Mouse (Mus musculus) mature B cell (primary cell): ENCODE data around the gene Hdgfl3.

Experiments used
- in situ Hi-C: fragments of 300-500 bp; cut with MboI; formaldehyde crosslinking; loops from 2 replicates; pipeline ENCODE4 v1.14.3; 2019

The Hdgfl3 gene

DNA sequence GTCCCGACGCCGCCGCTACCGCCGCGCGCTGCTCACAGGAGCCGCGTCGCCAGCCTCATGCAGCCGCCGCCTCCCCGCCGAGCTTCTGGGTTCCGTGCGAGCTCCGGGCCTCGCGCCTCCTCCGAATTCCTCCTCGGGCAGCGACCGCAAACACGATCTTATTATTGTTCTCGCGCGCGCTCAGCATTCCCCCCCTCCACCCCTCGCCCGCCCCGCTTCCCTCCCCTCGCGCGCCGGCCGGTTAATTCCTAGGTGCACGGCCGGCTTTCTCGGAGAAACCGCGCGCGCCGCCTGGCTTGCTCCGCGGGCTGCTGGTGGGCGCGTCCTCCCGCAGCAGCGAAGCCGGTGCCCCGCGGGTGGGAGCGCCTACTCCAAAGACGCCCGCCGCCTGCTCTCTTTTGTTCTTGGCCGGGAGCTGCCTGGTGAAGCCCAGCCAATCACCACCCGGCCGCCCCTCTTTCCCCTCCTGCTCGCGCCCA is at the start of gene Hdgfl3:
Hdgfl3 (minus strand) TSS at position 207 of the 479 bp plus-strand sequence.
- in situ Hi-C loops = no loop called here

DNA sequence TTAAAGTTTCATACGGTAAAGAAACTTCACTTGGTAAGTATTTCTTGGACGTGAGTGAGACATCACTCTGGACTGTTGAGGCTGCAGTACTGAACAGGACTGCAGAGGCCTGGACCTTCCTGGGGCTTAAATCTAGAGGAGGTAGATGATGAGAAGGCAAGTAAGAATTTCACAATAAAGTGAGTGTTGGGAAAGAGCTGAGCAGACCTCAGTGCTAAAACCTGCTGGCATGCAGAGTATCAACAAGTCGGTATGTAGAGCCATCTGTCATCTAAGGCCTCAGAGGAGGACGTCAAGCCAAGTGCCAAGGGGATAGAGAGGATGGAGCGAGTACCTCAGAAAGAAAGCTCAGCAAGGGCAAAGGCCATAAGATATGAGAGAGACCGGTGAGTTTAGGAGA is 49.4 kb upstream of the Hdgfl3 start:
- in situ Hi-C loops = no loop called here

DNA sequence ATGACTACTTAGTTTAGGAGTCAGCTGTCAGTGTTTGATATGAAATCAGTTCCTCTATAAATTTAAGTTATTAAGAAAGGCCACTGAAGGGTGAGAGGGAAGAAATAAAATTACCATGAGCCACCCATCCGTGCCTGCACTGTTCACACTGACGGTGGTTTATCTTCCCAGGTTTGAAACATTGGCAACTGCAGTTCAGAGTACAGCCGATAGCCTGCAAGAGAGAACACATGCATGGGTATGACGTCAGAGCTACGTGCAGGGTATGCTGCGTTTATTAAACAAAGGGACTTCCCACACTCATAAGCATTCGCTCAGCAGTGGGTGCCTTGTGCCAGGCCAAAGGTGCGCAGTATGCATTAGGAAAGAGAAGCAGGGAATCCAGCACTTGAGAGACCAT is 44.0 kb upstream of the Hdgfl3 start:
- in situ Hi-C loops = no loop called here

DNA sequence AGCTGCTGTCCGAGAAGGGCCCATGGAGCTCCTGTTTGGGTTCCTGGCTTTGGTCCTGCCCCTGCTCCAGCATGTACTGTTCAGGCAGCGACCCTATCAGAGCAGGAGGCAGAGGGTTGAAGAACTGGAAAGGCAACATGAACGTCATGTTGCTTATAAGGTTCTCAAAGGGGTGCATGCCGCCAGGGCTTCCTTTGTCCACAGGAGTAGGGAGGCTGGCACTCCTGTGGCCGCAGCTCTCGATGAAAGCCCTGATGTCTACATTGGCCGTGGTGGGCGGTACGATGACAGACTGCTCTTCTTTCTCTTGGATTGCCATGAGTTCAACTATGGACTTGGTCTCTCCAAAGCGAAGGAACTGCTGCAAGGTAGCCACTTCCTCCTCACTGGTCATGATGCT is 40.3 kb upstream of the Hdgfl3 start:
- in situ Hi-C loops = loop anchor here (25.0 kb wide), 1 partner anchor 288 kb away; no protein-coding TSS in a partner anchor

DNA sequence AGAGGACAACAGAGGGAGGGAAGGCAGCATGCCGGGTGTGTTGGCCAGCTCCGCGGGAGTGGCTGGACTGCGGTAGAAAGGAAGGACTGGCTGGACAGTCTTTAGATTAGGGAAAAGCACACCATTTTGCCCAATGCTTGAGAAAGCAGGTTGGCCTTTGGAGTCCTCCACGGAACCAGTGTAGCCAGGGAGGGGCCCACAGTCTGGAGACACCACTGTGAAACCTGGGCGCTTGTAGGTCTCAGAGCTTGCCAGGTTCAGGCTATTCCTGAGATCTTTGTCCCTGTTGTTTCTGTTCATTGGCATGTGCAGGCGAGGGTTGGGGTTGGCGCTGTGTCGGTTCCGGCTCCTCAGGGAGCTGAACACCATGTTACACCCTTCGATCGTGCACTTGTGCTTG is 39.7 kb upstream of the Hdgfl3 start:
- in situ Hi-C loops = loop anchor here (25.0 kb wide), 1 partner anchor 288 kb away; no protein-coding TSS in a partner anchor

DNA sequence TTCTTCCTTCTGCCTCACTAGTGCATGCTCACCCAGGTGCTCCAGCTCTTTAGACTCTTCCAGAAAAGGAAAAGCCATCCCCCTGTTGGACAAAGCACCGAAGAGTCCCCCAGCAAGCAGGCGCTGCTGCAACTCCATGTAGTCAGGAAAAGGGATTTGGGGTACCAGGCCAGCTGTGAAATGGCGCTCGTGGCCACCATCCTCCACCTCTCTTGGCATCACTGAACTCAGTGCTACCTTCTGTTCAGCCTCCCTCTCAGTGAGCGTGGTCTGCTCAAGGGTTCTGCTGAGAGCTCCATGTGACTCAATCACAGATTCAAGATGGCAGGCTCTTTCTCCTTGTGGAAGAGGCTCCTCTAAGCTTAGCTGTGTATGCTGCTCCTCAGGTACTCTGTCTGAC is 39.1 kb upstream of the Hdgfl3 start:
- in situ Hi-C loops = loop anchor here (25.0 kb wide), 1 partner anchor 289 kb away; no protein-coding TSS in a partner anchor

DNA sequence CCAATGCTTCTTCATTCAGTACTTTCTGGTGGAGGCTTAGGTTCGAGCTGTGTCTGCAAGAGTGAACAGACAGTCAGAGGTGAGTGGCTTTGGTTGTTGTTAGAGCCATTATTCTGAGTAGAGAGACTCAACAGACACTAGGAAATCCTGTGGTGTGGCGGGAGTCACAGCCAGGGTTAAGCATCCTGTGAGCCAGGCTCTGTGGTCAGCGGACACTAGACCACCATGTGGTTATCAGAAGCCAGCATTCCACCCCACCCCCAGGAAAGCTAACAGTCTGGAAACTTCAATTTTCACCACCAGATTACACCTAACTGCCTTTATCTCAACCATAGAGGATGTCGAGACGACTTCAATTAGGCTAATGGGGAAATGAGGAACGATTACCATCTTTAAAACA is 34.7 kb upstream of the Hdgfl3 start:
- in situ Hi-C loops = loop anchor here (25.0 kb wide), 1 partner anchor 293 kb away; no protein-coding TSS in a partner anchor

DNA sequence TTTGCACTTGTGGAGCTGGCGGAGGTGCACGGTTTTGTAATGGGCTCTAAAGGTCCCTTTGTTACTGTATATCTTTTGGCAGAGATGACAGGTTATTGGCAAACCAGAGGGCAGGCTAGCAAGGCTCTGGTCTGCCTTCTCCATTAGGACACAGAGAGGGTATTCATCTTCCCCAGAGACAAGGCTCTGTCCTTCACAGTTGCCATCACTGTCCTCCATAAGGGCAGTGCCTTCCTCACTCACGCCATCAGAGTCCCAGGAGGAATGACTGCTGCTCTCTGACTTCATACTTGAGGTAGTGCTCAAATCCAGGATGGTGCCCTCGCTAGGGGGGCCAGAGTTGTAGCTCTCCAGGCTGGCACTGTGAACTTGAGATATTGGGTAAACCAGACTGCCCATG is 34.2 kb upstream of the Hdgfl3 start:
- in situ Hi-C loops = loop anchor here (25.0 kb wide), 1 partner anchor 294 kb away; no protein-coding TSS in a partner anchor

DNA sequence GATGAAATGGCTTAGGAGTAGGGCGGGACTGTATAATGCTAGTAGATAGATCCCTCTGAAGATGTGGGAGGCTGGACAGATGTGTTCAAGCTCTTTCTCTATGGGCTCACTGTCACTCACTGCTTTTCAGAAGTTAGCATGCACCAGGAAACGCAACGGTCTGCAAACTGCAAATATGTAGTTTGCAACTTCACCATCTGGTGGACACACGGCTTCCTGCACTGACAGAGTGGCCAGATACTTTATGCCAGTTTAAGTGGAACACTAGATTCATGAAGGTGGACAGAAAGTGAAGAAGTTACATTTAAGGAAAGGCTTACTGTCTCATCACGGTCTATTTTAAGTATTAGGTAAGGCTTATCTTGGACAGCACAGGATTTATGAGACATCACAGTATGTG is 31.9 kb upstream of the Hdgfl3 start:
- in situ Hi-C loops = loop anchor here (25.0 kb wide), 1 partner anchor 296 kb away; no protein-coding TSS in a partner anchor

DNA sequence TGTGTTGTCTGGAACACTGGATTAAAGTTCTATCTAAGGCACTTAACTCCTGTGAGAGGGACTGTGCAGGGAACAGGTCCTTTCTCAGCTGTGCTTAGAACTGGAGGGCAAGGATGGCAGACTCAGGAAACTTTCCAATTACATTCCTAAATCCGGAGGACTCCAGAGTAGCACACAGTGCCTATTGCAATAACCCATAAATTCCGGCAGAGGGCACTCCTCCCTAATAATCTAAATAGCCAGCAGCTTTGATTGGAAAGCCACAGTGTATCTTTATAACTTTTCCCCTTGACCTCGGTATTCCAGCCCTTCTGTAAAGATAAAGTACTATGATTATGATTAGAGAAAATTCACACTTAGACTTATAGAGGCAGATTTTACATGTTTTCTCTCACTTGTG is 25.4 kb upstream of the Hdgfl3 start:
- in situ Hi-C loops = loop anchor here (25.0 kb wide), 1 partner anchor 303 kb away; no protein-coding TSS in a partner anchor

DNA sequence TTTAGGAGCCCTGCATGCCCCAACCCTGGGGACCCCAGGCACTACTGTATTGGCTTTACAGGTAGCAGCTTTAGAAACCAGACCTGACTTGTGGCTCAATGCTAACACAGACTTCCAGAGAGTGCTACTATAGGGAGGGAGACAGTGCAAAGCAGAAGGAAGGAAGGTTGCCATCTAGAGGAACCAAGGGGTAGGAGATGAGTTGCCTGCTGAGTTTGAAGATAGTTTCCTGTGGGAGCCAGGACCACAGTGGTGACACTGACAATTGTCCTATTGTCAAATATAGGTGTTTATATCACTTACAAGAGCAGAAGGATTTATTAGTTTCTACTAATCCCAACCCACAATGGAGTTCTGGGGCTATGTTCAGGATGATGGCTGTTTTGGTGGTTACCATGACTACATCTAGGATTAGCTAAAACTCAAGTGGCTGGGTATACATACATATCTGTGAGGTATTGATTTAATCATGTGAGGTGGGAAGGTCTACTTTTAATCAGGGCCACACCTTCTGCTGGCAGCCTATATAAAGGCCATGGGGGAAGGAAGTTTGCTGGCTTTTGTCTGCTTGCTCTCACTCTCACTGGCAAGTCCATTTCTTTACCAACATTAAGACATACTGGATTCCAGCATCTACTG is 20.1 kb upstream of the Hdgfl3 start:
- in situ Hi-C loops = loop anchor here (25.0 kb wide), 1 partner anchor 308 kb away; no protein-coding TSS in a partner anchor

DNA sequence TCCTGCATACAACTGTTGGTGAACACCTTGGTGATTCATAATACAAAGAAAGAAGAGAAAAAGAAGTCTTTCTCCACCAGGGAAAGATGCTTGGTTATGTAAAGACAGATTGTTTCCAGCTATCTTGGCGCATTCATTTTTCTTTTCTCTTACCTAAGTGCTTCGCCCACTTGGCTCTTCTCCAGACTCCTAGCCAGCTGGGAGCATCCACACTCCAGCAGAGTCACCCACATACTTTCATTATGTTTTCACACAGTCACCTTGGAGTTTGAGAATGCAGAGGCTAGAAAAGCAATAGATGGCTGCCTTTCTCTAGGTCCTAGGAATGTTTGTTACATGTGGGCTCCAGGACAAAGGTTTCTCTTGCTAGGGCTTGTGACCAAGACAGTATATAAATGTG is 16.2 kb upstream of the Hdgfl3 start:
- in situ Hi-C loops = loop anchor here (25.0 kb wide), 1 partner anchor 312 kb away; no protein-coding TSS in a partner anchor

DNA sequence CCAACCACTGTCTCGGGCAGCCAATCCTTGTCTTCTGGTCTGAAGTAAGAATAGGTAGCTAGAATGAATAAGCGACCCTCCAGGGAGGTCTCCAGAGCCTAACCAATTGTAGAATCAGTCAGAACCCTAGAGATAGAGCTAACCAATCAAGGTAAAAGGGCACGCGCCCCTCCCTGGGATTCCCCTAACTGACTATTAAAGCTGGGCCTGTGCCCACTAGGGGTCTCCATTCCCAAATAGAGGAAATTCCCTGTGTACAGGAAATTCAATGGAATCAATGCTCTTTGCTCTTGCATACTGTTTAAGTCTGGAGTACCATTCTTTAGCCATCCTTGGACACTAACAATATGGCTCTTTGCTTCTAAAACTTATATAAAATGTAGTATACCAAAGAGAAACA is 11.1 kb upstream of the Hdgfl3 start:
- in situ Hi-C loops = no loop called here

DNA sequence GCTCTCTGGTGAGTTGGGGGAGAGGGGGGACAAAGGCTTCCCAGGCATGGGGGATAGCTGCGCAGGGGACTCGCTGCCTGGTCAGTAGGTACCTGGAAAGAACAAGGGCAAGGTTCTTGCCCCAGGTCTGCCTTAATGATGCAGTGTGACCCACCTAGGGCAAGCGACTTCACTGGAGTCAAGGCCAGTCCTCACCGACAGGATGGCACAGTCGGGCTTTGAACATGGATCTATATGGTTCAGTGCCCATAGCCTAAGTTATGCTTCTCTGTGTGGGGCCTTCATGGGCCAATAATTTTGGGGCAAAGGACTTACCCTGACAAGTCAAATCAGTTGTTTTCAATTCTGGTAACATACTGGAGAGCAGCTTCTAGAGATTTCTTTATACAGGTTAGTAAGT is 533 bp upstream of the Hdgfl3 start:
- in situ Hi-C loops = no loop called here

DNA sequence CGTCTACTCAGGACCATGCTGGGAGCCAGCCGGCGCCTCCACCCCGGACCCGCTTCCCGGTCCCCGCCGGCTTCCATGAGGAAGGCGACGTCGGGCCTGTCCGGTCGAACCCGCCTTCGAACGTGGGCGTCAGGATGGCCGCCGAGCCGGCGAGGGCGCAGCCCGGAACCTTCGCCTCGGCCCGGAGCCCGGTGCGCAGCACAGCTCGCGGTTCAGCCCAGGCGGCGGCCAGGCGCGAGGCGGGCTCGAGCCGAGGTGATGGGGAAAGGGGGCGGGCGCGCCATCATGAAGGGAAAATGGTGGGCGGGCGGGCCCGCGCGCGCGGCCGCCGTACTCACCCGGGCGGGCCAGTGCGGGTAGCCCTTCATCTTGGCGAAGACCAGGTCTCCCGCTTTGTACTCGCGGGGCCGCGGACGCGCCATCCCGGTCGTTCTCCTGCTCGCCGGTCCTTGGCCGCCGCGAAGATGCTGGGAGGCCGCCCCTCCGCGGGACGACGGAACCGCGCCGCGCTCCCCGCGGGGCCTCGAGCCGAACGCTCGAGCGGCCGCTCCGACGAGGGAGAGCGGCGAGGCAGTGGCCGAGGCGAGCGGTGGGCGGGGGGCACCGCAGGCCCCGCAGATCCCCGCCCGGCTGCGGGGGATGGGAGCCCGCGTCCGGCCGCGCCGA is 539 bp downstream of the Hdgfl3 start:
- in situ Hi-C loops = no loop called here

DNA sequence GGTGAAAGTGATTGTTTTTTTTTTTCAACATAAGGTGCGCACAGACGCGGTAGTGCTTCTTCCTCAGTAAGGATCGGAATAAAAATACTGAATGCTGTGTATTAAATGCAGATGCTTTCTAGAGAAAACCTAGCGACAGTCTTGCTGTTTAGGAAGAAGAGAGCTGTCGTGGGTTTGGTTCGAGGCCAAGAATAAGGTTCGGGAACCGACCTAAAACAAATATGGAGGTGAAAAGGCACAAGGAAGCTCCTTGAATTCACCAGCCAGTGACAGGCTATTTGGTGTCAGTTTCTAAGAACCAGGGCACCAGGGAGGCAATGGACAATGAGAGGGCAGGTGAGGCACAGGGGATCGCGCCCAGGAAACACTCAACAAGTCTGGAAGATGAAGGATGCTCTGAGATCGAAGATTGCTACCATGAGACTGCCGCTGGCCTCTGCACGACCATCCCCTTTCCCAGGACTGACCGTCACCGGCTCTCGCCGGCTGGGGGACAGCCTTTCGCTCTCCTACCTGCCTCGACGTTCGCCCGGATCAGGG is 1.1 kb downstream of the Hdgfl3 start:
- in situ Hi-C loops = no loop called here

DNA sequence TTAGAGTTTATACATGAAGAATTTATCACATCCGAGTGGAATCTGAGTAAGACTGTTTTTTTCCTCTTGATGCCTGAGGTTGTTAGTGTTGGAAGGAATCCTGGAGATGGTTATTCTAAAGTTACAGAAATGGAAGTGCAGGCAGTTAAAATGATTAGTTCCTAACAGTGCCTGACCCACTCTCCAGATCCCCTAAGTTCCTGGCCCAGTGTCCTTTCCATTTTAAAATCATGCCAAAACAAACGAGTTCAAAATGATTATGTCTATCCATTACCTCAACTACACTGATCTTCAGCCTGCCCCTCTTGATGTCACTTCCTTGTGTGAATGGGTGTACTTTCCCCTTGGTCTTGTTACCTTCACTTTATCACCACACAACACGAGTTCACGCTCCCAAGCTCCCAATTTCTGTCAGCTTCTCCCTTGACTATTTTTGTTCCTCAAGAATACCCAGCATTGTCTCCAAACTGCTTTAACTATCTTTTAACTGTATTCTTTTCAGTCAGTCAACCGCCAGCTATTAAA is 1.7 kb downstream of the Hdgfl3 start:
- in situ Hi-C loops = no loop called here

DNA sequence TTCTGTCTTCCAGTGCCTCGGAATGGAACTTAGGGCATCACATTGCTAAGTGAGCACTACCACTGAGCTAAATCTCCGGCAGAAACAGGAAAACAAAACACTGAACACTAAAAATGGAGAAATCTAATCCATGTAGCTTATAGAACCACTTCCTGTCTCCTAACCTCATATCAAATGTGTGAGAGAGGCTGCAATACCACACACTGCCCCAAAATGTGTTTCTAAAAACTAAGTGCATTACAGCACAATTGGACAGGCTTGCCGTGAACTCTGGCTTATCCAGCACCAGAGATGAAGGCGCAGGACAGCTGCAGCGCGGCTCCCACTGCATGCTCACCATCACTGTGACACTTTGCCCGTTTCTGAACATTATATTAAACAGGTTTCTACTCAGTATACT is 5.3 kb downstream of the Hdgfl3 start:
- in situ Hi-C loops = no loop called here

DNA sequence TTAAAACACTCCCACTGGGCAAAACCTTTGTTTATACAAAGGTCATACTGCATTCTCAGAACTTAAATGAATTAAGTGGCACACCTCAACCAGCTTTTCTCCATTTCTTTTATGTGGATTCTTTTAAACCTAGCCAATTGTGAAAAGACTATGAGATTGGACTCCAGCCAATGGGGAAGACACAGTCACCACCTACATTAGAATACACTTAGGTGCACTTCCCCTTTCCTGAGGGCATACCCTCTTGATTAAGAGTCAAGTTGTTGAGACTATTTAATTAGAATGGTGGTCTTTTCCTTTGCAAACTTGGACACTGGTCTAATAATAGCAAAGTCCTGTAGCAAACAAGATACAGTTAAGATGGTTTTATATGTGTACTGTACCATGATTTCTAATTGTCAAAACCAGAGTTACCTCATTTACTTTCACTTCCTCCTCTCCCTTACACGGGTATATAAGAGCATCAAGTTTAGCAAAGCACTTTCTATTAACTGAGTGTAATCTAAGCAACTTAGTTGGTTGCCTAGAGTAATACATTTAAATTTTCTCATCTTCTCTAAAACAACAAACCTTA is 12.8 kb downstream of the Hdgfl3 start:
- in situ Hi-C loops = no loop called here

DNA sequence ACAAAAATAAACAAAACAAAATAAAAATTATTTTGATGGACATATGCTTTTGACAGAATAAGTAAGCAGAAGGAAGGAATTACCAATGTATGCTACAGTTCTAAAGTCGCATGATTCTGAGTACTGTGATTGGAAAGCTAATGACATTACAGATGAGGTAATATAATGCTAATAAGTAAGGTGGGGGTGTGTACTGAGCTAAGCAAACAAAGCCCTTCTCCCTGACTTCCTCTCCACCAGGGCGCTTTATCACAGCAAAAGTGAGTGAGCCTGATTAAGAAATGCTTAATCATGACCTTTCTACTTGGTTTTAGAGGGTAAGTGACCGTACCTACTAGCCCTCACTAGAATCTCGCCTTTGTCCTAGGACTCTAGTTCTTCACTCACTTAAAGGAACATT is 14.0 kb downstream of the Hdgfl3 start:
- in situ Hi-C loops = no loop called here

DNA sequence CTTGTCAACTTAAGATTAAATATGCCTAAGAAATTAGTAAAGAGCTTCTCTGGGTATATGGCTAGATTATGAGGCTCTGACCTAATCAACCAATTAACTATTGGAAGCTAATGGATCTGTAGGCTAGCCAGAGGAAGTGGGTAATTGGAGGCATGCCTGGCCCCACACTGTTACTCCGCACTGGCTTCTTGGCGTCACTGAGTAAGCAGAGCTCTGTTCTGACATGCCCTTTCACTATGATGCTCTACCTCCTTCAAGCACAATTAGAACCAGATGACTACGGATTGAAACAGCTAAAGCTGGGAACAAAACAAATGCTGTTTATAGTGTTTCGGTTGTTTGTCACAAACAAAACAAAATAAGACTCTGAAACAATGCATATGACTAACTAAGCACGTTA is 16.0 kb downstream of the Hdgfl3 start:
- in situ Hi-C loops = no loop called here

DNA sequence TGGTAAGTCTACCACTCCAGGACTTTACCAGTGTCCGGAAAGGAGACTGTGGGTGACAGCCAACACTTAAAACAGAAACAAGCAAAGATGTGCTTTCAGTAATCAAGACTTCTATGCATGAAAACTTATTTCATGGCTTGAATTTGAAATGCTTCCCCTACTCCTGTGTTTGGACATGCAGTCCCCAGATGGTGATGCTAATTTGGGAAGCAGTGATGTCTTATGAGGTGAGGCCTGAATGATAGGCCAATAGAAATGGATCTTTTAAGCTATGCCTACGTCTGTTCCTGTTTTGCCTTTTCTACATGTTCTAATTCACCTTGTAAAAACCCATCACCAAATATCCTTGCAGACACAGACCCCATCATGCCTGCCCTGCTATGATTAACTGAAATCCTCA is 29.3 kb downstream of the Hdgfl3 start:
- in situ Hi-C loops = no loop called here
